Mouse (Mus musculus) heart, embryonic 13.5 days (tissue): ENCODE results near the gene Bckdhb. TPM values are rescaled to one million over a fixed set of nuclear protein-coding genes. Genes with fewer than 3 reads are reported as not detected.

Experiments used
- ATAC-seq: fragments of 200-750 bp; cut with Nextera tagmentation; 2 replicates; pipeline ENCODE4 v1.8.0; 2017; ENCODE audit warnings: moderate TSS enrichment; ENCODE audit not compliant: insufficient number of reproducible peaks, low FRiP score, low TSS enrichment; ENCODE audit errors: extremely low read depth
- H3K27ac ChIP-seq: fragments of 300-500 bp; sonication (generic); replicated peaks from 2 replicates; pipeline ENCODE4 v1.5.1; 2015; ENCODE audit warnings: moderate library complexity, mild to moderate bottlenecking, inconsistent platforms
- H3K27me3 ChIP-seq: fragments of 300-500 bp; sonication (generic); replicated peaks from 2 replicates; pipeline ENCODE4 v1.6.1; 2015; ENCODE audit warnings: mild to moderate bottlenecking, inconsistent platforms
- H3K36me3 ChIP-seq: fragments of 300-500 bp; sonication (generic); 2 replicates; pipeline ENCODE4 v1.6.1; 2015; ENCODE audit warnings: mild to moderate bottlenecking, inconsistent platforms
- H3K4me1 ChIP-seq: fragments of 300-500 bp; sonication (generic); 2 replicates; pipeline ENCODE4 v1.6.1; 2015; ENCODE audit warnings: inconsistent platforms
- H3K4me2 ChIP-seq: fragments of 300-500 bp; sonication (generic); 2 replicates; pipeline ENCODE4 v1.6.1; 2015; ENCODE audit warnings: inconsistent platforms, mild to moderate bottlenecking, moderate library complexity
- H3K4me3 ChIP-seq: fragments of 300-500 bp; sonication (generic); 2 replicates; pipeline ENCODE4 v1.5.1; 2015; ENCODE audit warnings: moderate library complexity, mild to moderate bottlenecking, inconsistent platforms
- H3K9ac ChIP-seq: fragments of 300-500 bp; sonication (generic); 2 replicates; pipeline ENCODE4 v1.6.1; 2015; ENCODE audit warnings: inconsistent platforms, mild to moderate bottlenecking, moderate library complexity
- H3K9me3 ChIP-seq: fragments of 300-500 bp; sonication (generic); 2 replicates; pipeline ENCODE4 v1.6.1; 2016; ENCODE audit warnings: inconsistent platforms
- WGBS: fragments of 180-500 bp; shearing (Covaris S2); methylation state at CpG from one replicate; pipeline ENCODE4 v1.1.7; 2015; ENCODE audit warnings: mixed read lengths; 5-methylcytosine and 5-hydroxymethylcytosine counted together
- polyA plus RNA-seq: library from polyadenylated mRNA; unstranded; fragments of >200 nt; fragmentation: Nextera tagmentation; extraction: Ambion mirVana; gene quantifications from 2 replicates; pipeline ENCODE4 v1.2.1, GENCODE M21; 2015

Gene Bckdhb
- 43.3 and 50.0 TPM in 2 replicates for polyA plus RNA-seq

- Histone ChIP-seq H3K9ac (peak within 1 kb of the TSS; percentile 88), H3K27me3 (no peaks in the 10 kb centered on the region), H3K4me1 (peaks cover 7% of the 10 kb centered on the region), H3K27ac (no peak within 1 kb of the TSS; the same call in 1 of the 2 replicates), H3K4me3 (peak within 1 kb of the TSS; percentile 87), H3K9me3 (no peaks in the 10 kb centered on the region), H3K36me3 (no peaks in the 10 kb centered on the region), H3K4me2 (peak within 1 kb of the TSS; percentile 86)
- WGBS: under 1% methylated on average over 45 of the region's 46 CpGs
- peak; percentile 87 for ATAC-seq
Observed at GRCm38 (mm10) chr9:83924878-83925687, at the start of gene Bckdhb. Bckdhb (plus strand) TSS chr9:83925145.

DNA sequence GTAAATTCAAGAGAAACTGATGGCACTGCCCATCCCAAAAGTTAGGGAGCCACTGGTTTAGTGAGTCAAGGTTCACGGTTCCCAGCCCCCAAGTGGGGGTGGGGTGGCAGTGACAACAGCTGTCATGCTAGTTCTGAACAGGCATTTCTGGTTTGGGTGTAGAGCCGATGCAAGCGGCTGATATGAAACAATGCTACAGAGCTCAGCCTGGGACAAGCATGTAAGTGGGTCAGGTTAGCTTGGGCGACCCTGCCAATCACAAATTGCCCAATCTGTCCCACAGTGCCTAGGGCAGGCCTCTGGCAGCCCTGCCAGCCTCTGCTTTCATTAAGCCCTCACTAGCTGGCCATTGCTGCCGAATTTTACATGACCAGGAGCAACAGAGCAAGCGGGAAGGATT is 42.8 kb upstream of the Bckdhb start:
- H3K27me3 ChIP-seq: no peaks in the 10 kb centered on the region
- 65% methylated on average over 6 of the region's 6 CpGs for WGBS
- H3K9ac ChIP-seq: no peak overlapping the region
- H3K4me1 ChIP-seq: no peaks in the 10 kb centered on the region
- no peak overlapping the region for H3K4me3 ChIP-seq
- H3K27ac ChIP-seq: no peak overlapping the region
- no peaks in the 10 kb centered on the region for H3K9me3 ChIP-seq
- no peak for ATAC-seq
- no peaks in the 10 kb centered on the region for H3K36me3 ChIP-seq
- no peak overlapping the region for H3K4me2 ChIP-seq

DNA sequence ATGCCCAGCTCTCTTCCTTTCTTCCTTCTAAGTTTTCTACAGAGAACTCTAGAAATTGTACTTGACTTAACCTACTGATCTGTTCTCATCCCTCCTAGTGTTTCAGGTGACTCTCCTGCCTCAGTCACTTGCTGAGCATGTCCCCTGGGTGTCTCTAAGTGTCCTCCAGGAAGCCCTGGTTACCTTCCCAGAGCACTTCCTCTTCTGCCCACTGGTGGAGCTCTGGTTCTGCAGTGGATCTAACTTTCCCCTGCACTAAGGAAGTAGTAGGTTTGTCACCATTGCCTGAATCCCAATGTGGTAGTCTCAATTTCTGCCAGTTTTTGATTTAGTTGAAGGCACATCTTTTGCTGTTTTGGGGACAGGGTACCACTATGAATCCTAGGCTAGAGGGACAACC is 38.8 kb upstream of the Bckdhb start:
- Histone ChIP-seq H3K4me2 (no peak overlapping the region), H3K27me3 (no peaks in the 10 kb centered on the region), H3K9me3 (no peaks in the 10 kb centered on the region), H3K4me3 (no peak overlapping the region), H3K9ac (no peak overlapping the region), H3K36me3 (no peaks in the 10 kb centered on the region), H3K27ac (no peak overlapping the region), H3K4me1 (no peaks in the 10 kb centered on the region)
- ATAC-seq: no peak

DNA sequence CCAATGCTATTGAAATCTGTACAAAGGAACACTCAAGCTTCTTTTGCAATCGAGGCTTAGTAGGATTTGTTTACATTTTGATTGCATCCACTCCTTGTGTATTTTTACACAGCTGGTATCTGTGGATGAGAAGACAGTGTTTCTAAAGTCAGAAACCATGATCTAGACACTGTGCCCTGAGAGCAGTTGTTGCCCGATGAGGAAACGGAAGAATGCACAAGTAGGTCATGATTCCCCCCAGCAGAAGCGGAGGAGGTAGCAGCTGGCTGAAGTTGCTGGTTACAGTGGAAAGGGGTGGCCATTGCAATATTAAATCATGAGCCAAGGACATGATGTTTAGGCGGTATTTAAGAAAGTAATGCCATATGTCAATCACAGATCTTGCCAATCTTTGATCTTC is 36.7 kb upstream of the Bckdhb start:
- H3K9me3 ChIP-seq: no peaks in the 10 kb centered on the region
- no peak for ATAC-seq
- no peaks in the 10 kb centered on the region for H3K36me3 ChIP-seq
- H3K27ac ChIP-seq: no peak overlapping the region
- H3K4me3 ChIP-seq: no peak overlapping the region
- H3K4me2 ChIP-seq: no peak overlapping the region
- no peak overlapping the region for H3K9ac ChIP-seq
- H3K4me1 ChIP-seq: no peaks in the 10 kb centered on the region
- 76% methylated on average over 5 of the region's 5 CpGs for WGBS
- no peaks in the 10 kb centered on the region for H3K27me3 ChIP-seq

GRCm38 (mm10) chr9:83893073-83893472 is 31.9 kb upstream of the Bckdhb start:
- H3K36me3 ChIP-seq: no peaks in the 10 kb centered on the region
- WGBS: 63% methylated on average over 8 of the region's 8 CpGs
- H3K9ac ChIP-seq: no peak overlapping the region
- H3K4me2 ChIP-seq: no peak overlapping the region
- H3K4me3 ChIP-seq: no peak overlapping the region
- H3K27me3 ChIP-seq: no peaks in the 10 kb centered on the region
- no peak for ATAC-seq
- H3K27ac ChIP-seq: no peak overlapping the region
- no peaks in the 10 kb centered on the region for H3K9me3 ChIP-seq
- H3K4me1 ChIP-seq: no peaks in the 10 kb centered on the region

DNA sequence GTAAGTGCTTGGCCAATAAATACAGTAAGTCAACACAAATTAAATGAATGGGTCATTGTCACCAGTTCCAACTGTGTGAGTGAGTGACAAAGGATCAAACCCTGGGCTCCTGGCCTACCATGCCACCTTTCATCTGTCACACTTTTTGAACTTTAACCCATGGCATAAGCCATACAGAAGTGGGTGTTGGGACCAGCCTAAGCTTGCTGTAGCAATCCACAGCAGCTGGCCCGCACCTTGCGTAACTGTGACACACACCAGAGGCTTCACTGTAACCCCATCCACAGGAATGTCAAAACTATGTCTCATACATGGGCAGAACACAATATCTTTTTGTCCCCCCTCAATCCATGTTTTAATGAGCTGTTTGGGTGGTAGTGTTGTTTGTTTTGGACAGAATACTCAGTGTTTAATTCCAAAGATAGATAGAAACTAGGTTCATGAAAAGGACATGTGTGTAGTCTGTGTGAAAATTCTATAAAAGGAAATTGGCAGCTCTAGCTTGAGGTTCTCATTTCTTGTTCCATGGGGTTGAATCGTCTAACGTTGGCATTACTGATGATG is 31.1 kb upstream of the Bckdhb start:
- H3K9me3 ChIP-seq: no peaks in the 10 kb centered on the region
- no peak overlapping the region for H3K4me2 ChIP-seq
- WGBS: 72% methylated on average over 4 of the region's 4 CpGs
- no peak overlapping the region for H3K4me3 ChIP-seq
- no peaks in the 10 kb centered on the region for H3K27me3 ChIP-seq
- no peak overlapping the region for H3K9ac ChIP-seq
- H3K36me3 ChIP-seq: no peaks in the 10 kb centered on the region
- no peaks in the 10 kb centered on the region for H3K4me1 ChIP-seq
- H3K27ac ChIP-seq: no peak overlapping the region
- no peak for ATAC-seq

GRCm38 (mm10) chr9:83902086-83902485 is 22.9 kb upstream of the Bckdhb start:
- H3K4me2 ChIP-seq: no peak overlapping the region
- no peak for ATAC-seq
- H3K4me1 ChIP-seq: no peaks in the 10 kb centered on the region
- H3K4me3 ChIP-seq: no peak overlapping the region
- no peak overlapping the region for H3K27ac ChIP-seq
- H3K36me3 ChIP-seq: no peaks in the 10 kb centered on the region
- H3K9me3 ChIP-seq: no peaks in the 10 kb centered on the region
- no peak overlapping the region for H3K9ac ChIP-seq
- H3K27me3 ChIP-seq: no peaks in the 10 kb centered on the region
- 65% methylated on average over 2 of the region's 2 CpGs for WGBS

DNA sequence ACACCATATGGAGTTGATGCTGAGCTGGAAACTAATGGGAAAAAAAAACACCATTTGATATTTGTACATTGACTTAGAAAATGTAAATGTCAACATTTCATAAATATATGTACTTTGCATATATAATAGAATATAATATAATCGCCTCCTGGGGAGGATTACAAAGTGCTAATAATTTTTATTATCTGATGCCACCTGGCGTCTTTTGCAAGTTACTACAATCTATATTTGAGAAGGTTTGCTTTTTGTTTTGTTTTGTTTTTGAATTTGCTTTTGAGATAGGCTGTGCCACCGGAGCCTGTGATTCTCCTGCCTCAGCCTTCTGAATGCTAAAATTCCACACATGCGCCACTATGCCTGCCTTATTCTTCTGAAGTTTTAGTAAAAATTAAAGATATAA is 19.1 kb upstream of the Bckdhb start:
- Histone ChIP-seq H3K4me3 (no peak overlapping the region), H3K9me3 (no peaks in the 10 kb centered on the region), H3K4me1 (no peaks in the 10 kb centered on the region), H3K36me3 (no peaks in the 10 kb centered on the region), H3K27me3 (no peaks in the 10 kb centered on the region), H3K9ac (no peak overlapping the region), H3K4me2 (no peak overlapping the region), H3K27ac (no peak overlapping the region)
- no peak for ATAC-seq
- WGBS: 52% methylated on average over 4 of the region's 4 CpGs

- H3K36me3 ChIP-seq: no peaks in the 10 kb centered on the region
- WGBS: 71% methylated on average over 3 of the region's 3 CpGs
- H3K27ac ChIP-seq: no peak overlapping the region
- H3K9me3 ChIP-seq: no peaks in the 10 kb centered on the region
- no peak for ATAC-seq
- no peak overlapping the region for H3K4me2 ChIP-seq
- H3K27me3 ChIP-seq: no peaks in the 10 kb centered on the region
- H3K4me3 ChIP-seq: no peak overlapping the region
- no peak overlapping the region for H3K9ac ChIP-seq
- no peaks in the 10 kb centered on the region for H3K4me1 ChIP-seq
Observed at GRCm38 (mm10) chr9:83907017-83907416, 17.9 kb upstream of the Bckdhb start.

DNA sequence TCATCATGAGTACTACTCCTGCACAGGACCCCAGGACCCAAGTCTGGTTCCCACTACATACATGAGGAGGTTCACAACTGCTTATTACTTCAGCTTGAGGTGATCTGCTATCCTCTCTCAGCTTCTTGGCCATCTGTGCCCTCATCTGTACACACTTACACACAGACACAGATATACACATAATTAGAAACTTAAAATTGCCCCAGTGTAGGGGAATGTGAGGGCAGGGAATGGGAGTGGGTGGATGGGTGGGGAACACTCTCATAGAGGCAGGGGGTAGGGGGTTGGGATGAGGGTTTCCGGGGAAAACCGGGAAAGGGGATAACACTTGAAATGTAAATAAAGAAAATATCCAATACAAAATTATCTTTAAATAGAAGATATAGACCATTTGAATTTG is 15.1 kb upstream of the Bckdhb start:
- no peak for ATAC-seq
- no peaks in the 10 kb centered on the region for H3K36me3 ChIP-seq

DNA sequence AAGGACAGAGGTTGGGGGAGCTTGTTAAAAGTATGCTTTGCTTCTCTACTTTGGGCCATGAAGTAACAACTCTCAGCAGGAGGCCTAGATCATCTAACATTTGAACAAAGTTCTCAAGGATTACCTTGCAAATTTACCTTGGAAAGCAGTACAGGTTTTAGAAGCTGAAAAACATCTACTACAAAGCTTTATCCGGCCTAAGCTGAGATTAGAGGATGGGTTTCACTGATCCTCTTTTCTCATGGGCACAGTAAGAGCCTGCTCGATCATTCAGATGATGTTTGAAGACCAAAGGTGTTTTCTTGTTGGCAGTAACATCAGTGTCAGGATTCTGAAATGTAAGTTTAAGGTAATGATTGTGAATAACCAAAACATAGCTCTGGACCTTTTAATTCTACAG is 14.0 kb upstream of the Bckdhb start:
- WGBS: 68% methylated on average over 2 of the region's 2 CpGs
- no peak for ATAC-seq
- no peak overlapping the region for H3K9ac ChIP-seq

More for the DNA sequence above, 15.1 kb upstream of the Bckdhb start:
- Histone ChIP-seq H3K27me3 (no peaks in the 10 kb centered on the region), H3K9ac (no peak overlapping the region), H3K4me1 (no peaks in the 10 kb centered on the region), H3K4me3 (no peak overlapping the region), H3K27ac (no peak overlapping the region), H3K4me2 (no peak overlapping the region), H3K9me3 (no peaks in the 10 kb centered on the region)
- 85% methylated on average over 2 of the region's 2 CpGs for WGBS

DNA sequence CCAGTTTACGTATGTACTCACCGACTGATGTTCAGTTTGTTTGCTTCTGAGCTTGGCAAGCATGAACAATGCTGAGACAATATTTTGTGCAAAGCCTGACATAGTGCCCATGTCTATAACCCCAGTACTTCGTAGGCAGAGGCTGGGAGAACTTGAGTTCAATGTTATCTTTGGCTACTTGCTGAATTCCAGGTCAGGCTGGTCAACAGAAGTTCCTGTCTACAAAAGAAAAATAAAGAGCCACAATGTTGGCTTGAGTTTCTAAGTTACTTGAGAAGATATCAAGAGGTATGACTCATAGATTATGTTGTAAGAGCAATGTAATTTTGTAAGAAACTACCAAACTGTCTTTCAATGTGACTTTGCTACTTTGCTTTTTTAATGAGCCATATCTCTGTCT is 2.9 kb upstream of the Bckdhb start:
- Histone ChIP-seq H3K4me1 (peaks cover 7% of the 10 kb centered on the region), H3K36me3 (no peaks in the 10 kb centered on the region), H3K4me3 (no peak overlapping the region), H3K4me2 (no peak overlapping the region), H3K27ac (no peak overlapping the region), H3K27me3 (no peaks in the 10 kb centered on the region), H3K9ac (no peak overlapping the region), H3K9me3 (no peaks in the 10 kb centered on the region)
- ATAC-seq: no peak
- WGBS: 62% methylated on average over 3 of the region's 3 CpGs

More for the DNA sequence above, 14.0 kb upstream of the Bckdhb start:
- Histone ChIP-seq H3K9me3 (no peaks in the 10 kb centered on the region), H3K36me3 (no peaks in the 10 kb centered on the region), H3K27me3 (no peaks in the 10 kb centered on the region), H3K27ac (no peak overlapping the region), H3K4me1 (no peaks in the 10 kb centered on the region), H3K4me2 (no peak overlapping the region), H3K4me3 (no peak overlapping the region)
